Mouse (Mus musculus) lung, adult 2 months (tissue): ENCODE results near the gene Baiap2l1. TPM values are rescaled to one million over a fixed set of nuclear protein-coding genes. Genes with fewer than 3 reads are reported as not detected.

Experiments
- DNase-seq: peaks from one replicate; pipeline ENCODE4 v3.0.0; 2022
- H3K4me1 ChIP-seq: fragments of 200-500 bp; 2 replicates; pipeline ENCODE4 v1.6.1; 2011; ENCODE audit warnings: low read length; ENCODE audit not compliant: control insufficient read depth, insufficient read depth
- H3K4me3 ChIP-seq: fragments of 200-500 bp; replicated peaks from 2 replicates; pipeline ENCODE3; 2011; ENCODE audit warnings: low read depth, mild to moderate bottlenecking, control low read depth, low read length; ENCODE audit errors: extremely low read depth
- CTCF ChIP-seq: fragments of 200-500 bp; IDR thresholded peaks from 2 replicates; pipeline ENCODE4 v1.5.1; 2011; ENCODE audit warnings: mild to moderate bottlenecking, low read length, control low read depth; ENCODE audit not compliant: insufficient read depth
- POLR2A ChIP-seq: fragments of 200-500 bp; IDR thresholded peaks from 2 replicates; pipeline ENCODE4 v1.6.1; 2011; ENCODE audit warnings: low read depth, mild to moderate bottlenecking, control low read depth, low read length, borderline replicate concordance; ENCODE audit errors: extremely low read depth
- WGBS: fragments of 180-500 bp; shearing (Covaris S2); methylation state at CpG from one replicate; pipeline ENCODE4 v1.1.7; 2018; 5-methylcytosine and 5-hydroxymethylcytosine counted together
- polyA plus RNA-seq: library from polyadenylated mRNA; depleted of rRNA; stranded (reverse); fragments of >200 nt; gene quantifications from 2 replicates; pipeline ENCODE4 v1.2.3, GENCODE M21; 2012

The Baiap2l1 gene
- polyA plus RNA-seq, 1 experiment, result 20.4 TPM

GRCm38 (mm10) chr5:144246669-144247068 lies 111.2 kb downstream of the Baiap2l1 start:
- Histone ChIP-seq H3K4me3 (no peak overlapping the region), H3K4me1 (peaks cover 4% of the 10 kb centered on the region; the same call in 1 of the 2 replicates)
- 51% methylated on average over 7 of the region's 7 CpGs for WGBS
- no peak for TF ChIP-seq POLR2A
- no peak for TF ChIP-seq CTCF
- DNase-seq, result no peak

GRCm38 (mm10) chr5:144245592-144245991 lies 112.3 kb downstream of the Baiap2l1 start:
- TF ChIP-seq CTCF (no peak), POLR2A (no peak)
- WGBS, result 85% methylated on average over 2 of the region's 2 CpGs

GRCm38 (mm10) chr5:144243901-144244487 lies 113.9 kb downstream of the Baiap2l1 start, which contains the start of gene Bri3:
Gene Bri3 (plus strand): TSS chr5:144244437.
- Histone ChIP-seq H3K4me3 (no peak within 1 kb of the TSS), H3K4me1 (peaks cover 4% of the 10 kb centered on the region; the same call in 1 of the 2 replicates)
- DNase-seq, result no peak
- no peak for TF ChIP-seq POLR2A
- no peak for TF ChIP-seq CTCF
- 91% methylated on average over 7 of the region's 7 CpGs for WGBS

More at GRCm38 (mm10) chr5:144245592-144245991, 112.3 kb downstream of the Baiap2l1 start:
- no peak for DNase-seq
- Histone ChIP-seq H3K4me1 (peaks cover 4% of the 10 kb centered on the region; the same call in 1 of the 2 replicates), H3K4me3 (no peak overlapping the region)

DNA sequence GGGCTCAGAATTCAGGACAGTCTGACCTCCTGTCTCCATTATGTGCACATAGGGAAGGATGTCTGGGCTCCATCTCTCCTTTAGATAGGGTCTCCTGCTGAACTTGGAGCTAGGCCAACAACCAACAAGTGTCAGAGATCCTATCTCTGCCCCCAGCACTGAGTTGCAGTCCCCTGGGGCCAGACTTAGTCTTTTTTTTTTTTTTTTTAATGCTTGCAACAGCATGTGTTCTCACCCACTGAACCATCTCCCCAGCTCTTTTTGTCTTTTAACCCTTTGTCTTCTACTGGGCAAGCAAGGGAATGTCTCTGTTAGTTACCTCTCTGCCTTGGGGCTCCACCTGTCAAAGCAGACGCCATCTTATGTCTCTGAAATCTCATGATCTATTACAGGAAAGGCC lies 118.9 kb downstream of the Baiap2l1 start:
- WGBS, result 100% methylated on average over 1 of the region's 1 CpGs
- H3K4me3 ChIP-seq, result no peak overlapping the region
- DNase-seq, result no peak
- no peak for TF ChIP-seq CTCF
- no peak for TF ChIP-seq POLR2A
- peaks cover 3% of the 10 kb centered on the region; the same call in 1 of the 2 replicates for H3K4me1 ChIP-seq

DNA sequence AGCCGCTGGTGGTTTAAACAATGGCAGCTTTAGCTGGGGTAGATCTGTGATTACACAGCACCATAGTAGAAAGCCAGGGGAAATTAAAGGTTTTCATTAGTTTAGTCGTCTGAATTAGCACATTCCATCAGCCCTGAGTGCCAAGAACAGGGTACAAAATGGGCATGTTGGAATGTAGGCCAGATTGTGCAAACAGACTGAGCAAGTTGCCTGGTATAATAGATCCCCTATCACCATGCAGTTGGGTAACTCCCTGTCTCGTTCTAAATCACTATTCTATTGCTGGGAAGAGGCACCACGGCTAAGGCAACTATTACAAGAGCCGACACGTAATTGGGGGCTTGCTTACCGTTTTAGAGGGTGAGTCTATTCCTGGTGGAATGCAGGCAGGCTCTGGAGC lies 123.2 kb downstream of the Baiap2l1 start:
- no peak for DNase-seq
- 70% methylated on average over 7 of the region's 7 CpGs for WGBS

DNA sequence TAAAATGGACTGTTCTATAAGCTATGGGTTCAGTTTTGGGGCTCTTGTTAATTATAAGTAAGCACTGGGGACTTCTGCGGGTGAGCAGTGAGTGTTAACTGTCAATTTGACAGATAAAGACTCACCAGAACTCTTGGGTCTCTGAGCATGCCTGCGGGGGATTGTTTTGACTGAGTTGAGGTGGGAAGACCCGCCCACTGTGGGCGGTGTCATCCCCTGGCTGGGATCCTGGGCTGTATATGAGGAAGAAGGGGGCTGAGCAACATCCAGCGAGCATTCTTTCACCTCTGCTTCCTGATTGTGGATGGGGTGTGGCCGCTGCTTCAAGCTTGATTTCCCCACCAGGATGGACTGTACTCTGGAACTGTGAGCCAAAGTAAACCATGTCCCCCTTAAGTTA lies 123.7 kb downstream of the Baiap2l1 start:
- H3K4me1 ChIP-seq, result peaks cover 3% of the 10 kb centered on the region; the same call in 1 of the 2 replicates
- no peak for TF ChIP-seq POLR2A
- no peak for TF ChIP-seq CTCF
- WGBS, result 62% methylated on average over 6 of the region's 6 CpGs
- DNase-seq, result no peak
- H3K4me3 ChIP-seq, result no peak overlapping the region

More for the DNA sequence above, 123.2 kb downstream of the Baiap2l1 start:
- no peak overlapping the region for H3K4me3 ChIP-seq
- no peak for TF ChIP-seq POLR2A
- TF ChIP-seq CTCF, result no peak
- peaks cover 3% of the 10 kb centered on the region; the same call in 1 of the 2 replicates for H3K4me1 ChIP-seq

- Histone ChIP-seq H3K4me1 (peaks cover 3% of the 10 kb centered on the region; the same call in 1 of the 2 replicates), H3K4me3 (no peak overlapping the region)
- no peak for DNase-seq
- TF ChIP-seq CTCF (no peak), POLR2A (no peak)
- 88% methylated on average over 5 of the region's 5 CpGs for WGBS
Measured at GRCm38 (mm10) chr5:144232531-144232930, 125.4 kb downstream of the Baiap2l1 start.

GRCm38 (mm10) chr5:144231410-144231809 lies 126.5 kb downstream of the Baiap2l1 start:
- H3K4me1 ChIP-seq, result peaks cover 3% of the 10 kb centered on the region; the same call in 1 of the 2 replicates
- WGBS, result 41% methylated on average over 1 of the region's 1 CpGs
- TF ChIP-seq CTCF (peak; percentile 47; the same call in 1 of the 2 replicates), POLR2A (no peak)
- H3K4me3 ChIP-seq, result no peak overlapping the region
- no peak for DNase-seq

DNA sequence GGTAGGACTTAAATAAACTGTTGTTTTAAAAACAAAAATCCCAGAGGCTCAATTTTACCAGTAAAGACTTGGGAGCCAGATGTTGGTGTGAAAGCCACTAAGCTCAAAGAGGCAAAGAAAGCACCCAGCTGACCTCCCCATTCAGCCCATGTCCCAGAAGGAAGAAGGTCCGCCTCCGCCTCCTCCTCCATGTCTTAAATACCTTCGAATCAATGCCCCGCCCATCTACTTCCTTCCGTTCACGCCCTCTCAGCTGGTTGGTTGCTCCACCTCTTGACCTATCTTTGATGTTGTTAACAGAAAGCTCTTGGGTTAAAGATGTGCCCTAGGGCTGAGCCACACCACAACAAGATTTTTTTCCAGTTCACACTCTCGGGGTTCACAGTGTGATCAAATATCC lies 127.7 kb downstream of the Baiap2l1 start:
- H3K4me1 ChIP-seq, result peaks cover 3% of the 10 kb centered on the region; the same call in 1 of the 2 replicates
- TF ChIP-seq POLR2A (no peak), CTCF (no peak)
- H3K4me3 ChIP-seq, result no peak overlapping the region
- 85% methylated on average over 7 of the region's 7 CpGs for WGBS
- DNase-seq, result no peak

- Histone ChIP-seq H3K4me1 (peaks cover 15% of the 10 kb centered on the region), H3K4me3 (no peak overlapping the region)
- no peak for DNase-seq
- TF ChIP-seq POLR2A (no peak), CTCF (no peak)
- 41% methylated on average over 11 of the region's 11 CpGs for WGBS
Measured at GRCm38 (mm10) chr5:144226220-144226619, 131.7 kb downstream of the Baiap2l1 start.
